Mouse (Mus musculus): Measurements from ENCODE around the gene Parp6. TPM values are rescaled to one million over a fixed set of nuclear protein-coding genes. Genes with fewer than 3 reads are reported as not detected.
A peak's percentile ranks its signal among the peaks of the same experiment; 100 is the strongest.

The Parp6 gene
- polyA plus RNA-seq, 1 experiment from 2014 or later: 41.6 TPM

DNA sequence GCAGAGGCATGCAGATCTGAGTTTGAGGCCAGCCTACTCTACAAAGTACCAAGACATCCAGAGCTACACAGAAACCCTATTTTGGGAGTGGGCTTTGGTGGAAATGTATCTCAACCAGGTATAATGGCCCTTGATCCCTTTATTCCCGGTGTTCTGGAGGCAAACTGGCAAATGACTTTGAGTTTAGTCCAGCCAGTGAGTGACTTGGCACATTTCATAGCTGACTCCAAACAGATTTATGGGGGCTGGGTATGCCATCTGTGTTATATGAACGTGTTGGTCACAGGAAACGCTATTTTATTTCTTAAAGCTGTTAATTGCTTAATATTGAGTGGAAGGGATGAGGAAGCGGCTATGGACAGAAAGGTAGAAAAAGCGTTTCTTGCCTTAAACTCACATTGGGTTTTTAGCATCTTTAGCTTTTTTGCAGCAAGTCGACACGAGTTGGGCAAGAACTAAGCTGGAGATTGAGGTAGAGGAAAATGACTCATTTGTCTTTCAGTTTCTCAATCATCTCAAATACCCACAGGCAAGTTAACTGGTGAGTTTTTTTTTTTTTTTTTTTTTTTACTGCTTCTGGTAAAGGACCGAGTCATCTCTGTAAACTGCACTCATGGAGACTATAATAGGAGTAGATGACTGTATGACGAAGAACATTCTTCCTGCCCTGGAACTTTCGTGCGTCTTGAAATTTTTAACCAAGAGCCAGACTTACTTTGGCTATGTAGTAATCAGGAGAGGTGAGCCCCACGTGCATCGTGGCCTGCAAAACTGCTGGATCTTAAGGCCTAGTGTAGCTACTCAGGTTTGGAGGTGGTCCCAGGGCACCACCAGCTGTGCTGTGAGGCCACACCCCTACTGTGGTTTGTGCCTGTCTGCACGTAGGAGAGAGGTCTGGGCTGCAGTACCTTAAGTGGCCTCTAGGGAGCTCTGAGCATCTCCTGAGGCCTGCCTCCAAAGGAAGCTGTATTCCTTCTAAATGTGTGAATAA, 42.2 kb downstream of the Parp6 start:
- Histone ChIP-seq H3K27ac (peak overlapping the region; percentile 100), H3K27me3 (ENCODE audit: poor library complexity, severe bottlenecking) (no peaks in the 10 kb centered on the region), H3K4me1 (peaks cover 74% of the 10 kb centered on the region), H3K4me3 (peak overlapping the region; percentile 92), H3K9me3 (no peaks in the 10 kb centered on the region), H3K36me3 (replicated peaks) (peaks cover 65% of the 10 kb centered on the region)
- 28% methylated on average over 14 of the region's 14 CpGs for WGBS
- DNase-seq (ENCODE audit: extremely low spot score, low spot score): peak; percentile 88

DNA sequence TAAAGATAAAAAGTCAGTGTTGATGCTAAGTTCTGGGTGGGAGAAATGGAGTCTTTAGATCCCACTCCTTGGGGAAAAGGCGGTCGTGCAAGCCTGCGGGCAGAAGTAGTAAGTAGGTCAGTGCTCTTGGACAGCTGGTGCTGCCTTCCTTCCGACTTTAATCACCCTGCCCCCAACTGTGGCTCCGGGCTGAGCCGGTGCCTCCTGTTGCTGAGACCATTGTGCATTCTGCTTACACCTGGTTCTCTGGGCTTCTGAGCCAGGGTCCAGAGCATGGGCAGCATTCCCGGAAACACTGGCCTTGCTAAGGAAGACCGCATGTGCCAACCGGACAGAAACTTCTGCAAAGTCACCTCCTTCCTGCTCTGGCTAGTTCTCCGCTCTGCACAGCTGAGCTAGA, 43.3 kb downstream of the Parp6 start:
- H3K4me1 ChIP-seq: peaks cover 68% of the 10 kb centered on the region
- H3K4me3 ChIP-seq: peak overlapping the region; percentile 92
- H3K36me3 ChIP-seq (replicated peaks): peaks cover 75% of the 10 kb centered on the region
- H3K27ac ChIP-seq: peak overlapping the region; percentile 100
- H3K27me3 ChIP-seq (ENCODE audit: poor library complexity, severe bottlenecking): no peaks in the 10 kb centered on the region
- 62% methylated on average over 10 of the region's 10 CpGs for WGBS
- DNase-seq (ENCODE audit: extremely low spot score, low spot score): no peak
- no peaks in the 10 kb centered on the region for H3K9me3 ChIP-seq

DNA sequence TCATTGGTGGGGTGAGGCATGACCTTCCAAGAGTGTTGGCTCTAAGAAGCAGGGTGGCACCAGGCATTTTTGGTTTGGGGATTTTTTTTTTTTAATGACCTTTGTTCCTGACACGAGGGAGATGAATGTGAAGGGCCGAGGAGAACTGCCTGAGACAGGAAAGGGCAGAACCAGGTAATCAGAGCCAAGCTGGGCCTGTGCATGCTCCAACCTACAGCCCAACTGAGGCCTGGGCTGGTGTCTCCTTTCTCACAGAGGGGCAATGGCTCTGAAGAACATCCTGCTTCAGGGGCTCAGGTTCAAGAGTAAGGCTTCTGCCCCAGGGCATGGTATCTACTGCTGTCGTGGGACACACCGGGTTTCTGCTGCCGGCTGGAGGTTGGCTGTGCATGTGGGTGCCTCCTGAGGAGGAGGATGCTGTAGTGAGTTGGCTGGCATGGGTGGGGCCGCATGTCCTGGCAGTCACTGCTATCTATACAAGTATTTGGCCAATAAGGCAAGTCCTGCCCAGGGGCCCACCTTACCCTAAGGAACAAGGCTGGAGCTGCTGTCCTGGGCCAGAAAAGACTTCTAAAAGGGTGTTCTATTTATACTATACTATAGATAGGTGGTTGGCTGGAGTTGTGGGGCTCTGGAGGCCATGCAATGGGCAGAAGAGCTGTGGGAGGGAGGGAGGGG, 44.4 kb downstream of the Parp6 start:
- Histone ChIP-seq H3K4me3 (peak overlapping the region; percentile 92), H3K27me3 (ENCODE audit: poor library complexity, severe bottlenecking) (no peaks in the 10 kb centered on the region), H3K36me3 (replicated peaks) (peaks cover 86% of the 10 kb centered on the region), H3K9me3 (no peaks in the 10 kb centered on the region), H3K4me1 (peaks cover 62% of the 10 kb centered on the region), H3K27ac (peak overlapping the region; percentile 45; the same call in 1 of the 2 replicates)
- WGBS: 74% methylated on average over 6 of the region's 6 CpGs
- no peak for DNase-seq (ENCODE audit: extremely low spot score, low spot score)

DNA sequence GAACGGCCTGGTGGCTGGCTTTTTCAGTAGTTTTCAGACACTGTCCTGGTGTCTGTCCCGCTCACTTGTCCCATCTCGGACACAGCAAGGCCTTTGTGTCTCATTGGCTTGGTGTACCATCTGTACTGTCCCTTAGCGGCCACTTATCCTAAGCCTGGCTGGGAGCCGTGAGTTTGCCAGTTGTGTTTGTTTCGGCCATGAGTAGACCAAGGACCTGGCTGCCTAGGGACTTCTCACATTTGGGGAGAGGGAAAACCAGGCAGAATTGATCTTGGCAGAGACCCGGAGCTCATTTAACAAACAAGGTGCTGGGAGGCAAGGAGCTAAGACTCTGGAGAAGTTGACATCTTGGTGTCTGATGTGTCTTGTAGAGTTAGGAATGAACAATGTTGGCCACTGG, 46.1 kb downstream of the Parp6 start:
- Histone ChIP-seq H3K27me3 (ENCODE audit: poor library complexity, severe bottlenecking) (no peaks in the 10 kb centered on the region), H3K9me3 (no peaks in the 10 kb centered on the region), H3K36me3 (replicated peaks) (peaks cover 100% of the 10 kb centered on the region), H3K4me1 (peaks cover 60% of the 10 kb centered on the region), H3K27ac (no peak overlapping the region), H3K4me3 (no peak overlapping the region)
- DNase-seq (ENCODE audit: extremely low spot score, low spot score): no peak
- WGBS: 89% methylated on average over 7 of the region's 7 CpGs

DNA sequence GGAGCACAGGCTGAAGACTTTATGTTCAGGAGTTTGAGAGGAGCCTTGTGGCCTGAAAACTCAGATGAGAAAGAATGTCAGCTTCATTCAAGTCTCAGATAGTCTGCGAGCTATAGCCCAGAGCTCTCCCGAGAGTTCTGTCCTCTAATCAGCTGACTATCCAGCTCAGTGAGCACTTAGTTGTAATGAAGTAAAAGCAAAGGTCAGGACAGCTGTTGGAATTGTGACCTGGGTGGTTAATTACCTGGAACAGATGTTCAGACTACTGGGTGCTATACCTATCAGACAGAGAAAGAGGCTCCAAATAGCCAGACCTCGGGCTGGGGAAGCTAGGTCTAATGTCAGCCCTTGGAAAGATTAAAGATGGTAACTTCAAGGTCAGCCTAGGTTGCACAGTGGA, 46.9 kb downstream of the Parp6 start:
- Histone ChIP-seq H3K27me3 (ENCODE audit: poor library complexity, severe bottlenecking) (no peaks in the 10 kb centered on the region), H3K36me3 (replicated peaks) (peaks cover 100% of the 10 kb centered on the region), H3K4me3 (no peak overlapping the region), H3K27ac (no peak overlapping the region), H3K9me3 (no peaks in the 10 kb centered on the region), H3K4me1 (peaks cover 52% of the 10 kb centered on the region)
- DNase-seq (ENCODE audit: extremely low spot score, low spot score): no peak
- 69% methylated on average over 3 of the region's 3 CpGs for WGBS

DNA sequence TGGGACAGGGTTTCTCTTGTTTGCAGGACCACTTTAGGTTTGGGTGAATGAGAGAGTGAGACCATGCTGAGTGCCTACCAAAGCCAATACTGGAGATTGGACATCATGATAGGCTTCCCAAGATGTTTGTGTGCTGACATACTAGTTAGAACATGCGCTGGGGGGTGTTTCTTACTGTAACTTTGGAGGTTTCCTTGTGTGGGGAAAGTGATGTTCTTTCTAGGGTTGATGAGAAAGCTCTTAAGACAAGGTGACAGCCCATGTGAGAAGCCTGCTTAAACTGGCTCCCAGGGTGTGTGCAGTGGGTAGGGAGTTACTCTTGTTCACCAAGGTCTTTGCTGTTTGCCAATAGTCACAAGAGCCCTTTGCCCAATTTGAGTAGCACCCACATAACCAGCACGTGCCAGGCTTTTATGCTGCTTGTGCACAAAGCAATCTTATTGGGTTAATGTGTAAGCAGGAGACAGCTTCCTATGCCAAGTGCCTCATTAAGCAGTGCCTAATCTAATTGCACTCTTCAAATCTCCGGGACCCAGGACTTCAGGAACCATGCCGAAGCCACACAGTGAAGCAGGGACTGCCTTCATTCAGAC, 47.7 kb downstream of the Parp6 start:
- Histone ChIP-seq H3K27me3 (ENCODE audit: poor library complexity, severe bottlenecking) (no peaks in the 10 kb centered on the region), H3K4me3 (no peak overlapping the region), H3K4me1 (peaks cover 44% of the 10 kb centered on the region), H3K36me3 (replicated peaks) (peaks cover 99% of the 10 kb centered on the region), H3K27ac (no peak overlapping the region), H3K9me3 (no peaks in the 10 kb centered on the region)
- DNase-seq (ENCODE audit: extremely low spot score, low spot score): no peak
- 87% methylated on average over 4 of the region's 4 CpGs for WGBS

DNA sequence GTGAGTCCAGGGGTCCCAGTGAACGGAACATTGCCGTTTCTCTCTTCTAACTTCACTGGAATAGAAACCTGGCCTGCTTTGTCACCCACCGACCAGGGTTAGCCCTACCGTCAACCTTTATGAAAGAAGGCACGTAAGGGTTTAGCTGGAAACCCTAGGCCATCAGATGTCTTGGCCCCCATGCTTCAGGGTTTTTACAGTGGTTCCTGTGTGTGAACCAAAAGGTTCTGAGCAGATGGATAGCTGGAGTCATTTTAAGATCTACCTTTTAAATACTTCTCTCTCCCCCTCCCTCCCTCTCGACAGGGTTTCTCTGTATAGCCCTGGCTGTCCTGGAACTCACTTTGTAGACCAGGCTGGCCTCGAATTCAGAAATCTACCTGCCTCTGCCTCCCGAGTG, 48.9 kb downstream of the Parp6 start:
- WGBS: 94% methylated on average over 8 of the region's 8 CpGs
- no peaks in the 10 kb centered on the region for H3K27me3 ChIP-seq (ENCODE audit: poor library complexity, severe bottlenecking)
- no peak overlapping the region for H3K27ac ChIP-seq
- peaks cover 99% of the 10 kb centered on the region for H3K36me3 ChIP-seq (replicated peaks)
- no peak overlapping the region for H3K4me3 ChIP-seq
- H3K9me3 ChIP-seq: no peaks in the 10 kb centered on the region
- DNase-seq (ENCODE audit: extremely low spot score, low spot score): no peak
- peaks cover 32% of the 10 kb centered on the region for H3K4me1 ChIP-seq

DNA sequence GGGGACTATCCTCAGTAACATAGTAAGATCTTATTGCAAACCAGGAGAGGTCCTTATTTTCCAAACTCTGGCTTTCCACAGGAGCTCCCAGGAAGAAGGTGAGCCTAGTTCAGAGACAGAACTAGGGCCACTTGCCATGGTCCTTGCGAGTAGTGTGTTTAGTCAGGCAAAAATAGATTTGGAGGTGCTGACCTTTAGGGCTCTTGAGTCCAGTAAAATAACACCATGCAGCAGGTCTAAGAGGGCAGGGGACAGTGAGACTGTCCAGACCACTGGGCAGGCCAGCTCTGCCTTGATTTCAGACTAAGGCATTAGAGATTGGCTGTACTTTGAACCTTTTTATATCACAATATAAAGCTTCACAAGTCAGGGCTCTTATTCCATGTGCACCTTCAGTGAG, 49.7 kb downstream of the Parp6 start:
- Histone ChIP-seq H3K9me3 (no peaks in the 10 kb centered on the region), H3K27me3 (ENCODE audit: poor library complexity, severe bottlenecking) (no peaks in the 10 kb centered on the region), H3K36me3 (replicated peaks) (peaks cover 99% of the 10 kb centered on the region), H3K4me3 (no peak overlapping the region), H3K27ac (no peak overlapping the region), H3K4me1 (peaks cover 24% of the 10 kb centered on the region)
- WGBS: 91% methylated on average over 1 of the region's 1 CpGs
- DNase-seq (ENCODE audit: extremely low spot score, low spot score): no peak

DNA sequence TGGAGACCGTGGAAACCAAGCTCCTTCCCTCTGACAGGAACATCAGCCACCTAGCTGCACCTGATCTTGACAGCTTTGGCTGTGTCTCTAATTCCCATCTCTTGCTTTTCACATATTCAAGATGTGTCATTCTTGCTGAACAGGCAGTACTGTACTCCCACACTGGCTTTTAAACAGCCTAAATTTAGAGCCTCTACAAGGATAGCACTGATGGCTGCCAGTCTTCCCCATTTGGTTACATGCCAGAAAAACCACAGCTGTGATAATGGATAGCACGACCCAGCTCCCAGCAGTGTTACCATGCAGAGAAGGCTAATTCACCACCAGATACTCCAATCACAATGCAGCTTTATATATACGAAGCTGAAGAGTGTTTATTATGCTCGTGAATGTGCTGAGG, 50.2 kb downstream of the Parp6 start:
- Histone ChIP-seq H3K27me3 (ENCODE audit: poor library complexity, severe bottlenecking) (no peaks in the 10 kb centered on the region), H3K4me1 (peaks cover 19% of the 10 kb centered on the region), H3K4me3 (no peak overlapping the region), H3K27ac (no peak overlapping the region), H3K9me3 (no peaks in the 10 kb centered on the region), H3K36me3 (replicated peaks) (peaks cover 99% of the 10 kb centered on the region)
- WGBS: 94% methylated on average over 4 of the region's 4 CpGs
- DNase-seq (ENCODE audit: extremely low spot score, low spot score): no peak

DNA sequence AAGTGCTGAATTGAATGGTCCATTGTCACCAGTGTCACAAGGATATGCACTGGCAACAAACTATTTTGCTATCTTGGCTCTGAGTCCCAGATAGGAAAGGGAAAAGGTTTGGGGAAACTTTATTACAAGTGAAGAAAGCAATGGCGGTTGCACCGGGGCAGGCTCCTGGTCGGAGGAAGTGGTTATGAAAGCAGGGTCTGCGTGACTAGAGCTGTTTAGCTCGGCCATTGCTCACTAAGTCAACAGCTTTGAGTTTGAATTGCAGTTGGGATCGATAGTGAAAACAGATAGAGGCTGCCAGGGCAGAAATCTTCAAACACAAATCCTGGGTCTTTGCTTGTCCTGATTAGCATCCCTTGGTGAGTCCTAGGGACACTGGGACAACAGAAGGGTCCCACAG, 50.8 kb downstream of the Parp6 start:
- Histone ChIP-seq H3K4me3 (no peak overlapping the region), H3K27me3 (ENCODE audit: poor library complexity, severe bottlenecking) (no peaks in the 10 kb centered on the region), H3K4me1 (peaks cover 14% of the 10 kb centered on the region), H3K27ac (no peak overlapping the region), H3K9me3 (no peaks in the 10 kb centered on the region), H3K36me3 (replicated peaks) (peaks cover 99% of the 10 kb centered on the region)
- no peak for DNase-seq (ENCODE audit: extremely low spot score, low spot score)
- WGBS: 88% methylated on average over 6 of the region's 6 CpGs

DNA sequence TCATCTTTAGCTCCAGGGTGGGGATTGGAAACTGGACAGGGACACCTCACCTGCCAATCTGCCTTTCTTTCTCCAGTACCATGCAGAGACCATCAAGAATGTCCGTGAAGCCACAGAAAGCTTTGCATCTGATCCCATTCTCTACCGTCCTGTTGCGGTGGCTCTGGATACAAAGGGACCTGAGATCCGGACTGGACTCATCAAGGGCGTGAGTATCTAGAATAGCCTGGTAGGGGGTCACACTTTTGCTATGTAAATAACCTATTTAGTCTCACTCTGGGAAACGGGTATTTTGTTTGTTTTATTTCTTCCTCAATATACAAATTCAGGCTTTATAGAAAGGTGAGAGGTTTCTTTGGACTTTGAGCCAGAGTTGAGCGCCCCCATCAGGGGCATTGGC, 51.4 kb downstream of the Parp6 start:
- Histone ChIP-seq H3K4me1 (peaks cover 8% of the 10 kb centered on the region), H3K4me3 (no peak overlapping the region), H3K27me3 (ENCODE audit: poor library complexity, severe bottlenecking) (no peaks in the 10 kb centered on the region), H3K27ac (no peak overlapping the region), H3K9me3 (no peaks in the 10 kb centered on the region), H3K36me3 (replicated peaks) (peaks cover 99% of the 10 kb centered on the region)
- no peak for DNase-seq (ENCODE audit: extremely low spot score, low spot score)
- 86% methylated on average over 7 of the region's 7 CpGs for WGBS

DNA sequence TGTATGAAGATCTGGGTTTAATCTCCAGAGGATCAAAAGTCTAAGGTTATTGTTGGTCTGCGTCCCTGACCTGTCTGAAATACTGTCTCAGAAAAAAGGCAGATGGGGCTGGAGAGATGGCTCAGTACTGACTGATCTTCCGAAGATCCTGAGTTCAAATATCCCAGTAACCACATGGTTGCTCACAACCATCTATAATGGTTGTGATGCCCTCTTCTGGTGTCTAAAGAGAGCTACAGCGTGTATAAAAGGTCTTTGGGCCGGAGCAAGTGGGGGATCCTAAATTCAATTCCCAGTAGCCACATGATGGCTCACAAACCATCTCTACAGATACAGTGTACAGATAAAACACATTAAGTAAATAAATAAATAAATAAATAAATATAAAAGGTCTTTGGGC, 52.1 kb downstream of the Parp6 start:
- peaks cover 99% of the 10 kb centered on the region for H3K36me3 ChIP-seq (replicated peaks)
- 87% methylated on average over 4 of the region's 4 CpGs for WGBS

More for the DNA sequence above, 52.1 kb downstream of the Parp6 start:
- no peak for DNase-seq (ENCODE audit: extremely low spot score, low spot score)
- no peak overlapping the region for H3K4me3 ChIP-seq
- no peak overlapping the region for H3K27ac ChIP-seq
- H3K27me3 ChIP-seq (ENCODE audit: poor library complexity, severe bottlenecking): no peaks in the 10 kb centered on the region
- no peaks in the 10 kb centered on the region for H3K9me3 ChIP-seq
- peaks cover 1% of the 10 kb centered on the region; the same call in 1 of the 2 replicates for H3K4me1 ChIP-seq

Data from forebrain, embryonic 10.5 days (tissue).